Mouse (Mus musculus) layer of hippocampus, adult 8-10 months (tissue): ENCODE data around the gene Mypop. TPM values are rescaled to one million over a fixed set of nuclear protein-coding genes. Genes with fewer than 3 reads are reported as not detected.
A peak's percentile ranks its signal among the peaks of the same experiment; 100 is the strongest.

ENCODE experiments used
- DNase-seq, 2 experiments: peaks; one replicate each; pipeline ENCODE4 v3.0.0; 2022; ENCODE audit warnings: low spot score in 2 of 2
- total RNA-seq, 4 experiments: library from RNA; stranded (reverse); gene quantifications; 2 replicates each; pipeline ENCODE4 v1.2.4; 2022

Gene Mypop
- total RNA-seq, 4 experiments from 2014 or later: 42.4 to 49.6 (median 45.8) TPM

- no peak for DNase-seq
Measured at GRCm38 (mm10) chr7:18988780-18989179, 2.3 kb upstream of the Mypop start.

GRCm38 (mm10) chr7:18989995-18990394 is 1.1 kb upstream of the Mypop start:
- no peak for DNase-seq

GRCm38 (mm10) chr7:18991660-18992293 is 732 bp downstream of the Mypop start:
- DNase-seq: no peak

GRCm38 (mm10) chr7:18992294-18992675 is 1.2 kb downstream of the Mypop start:
- DNase-seq: no peak

- DNase-seq: no peak
Measured at GRCm38 (mm10) chr7:18993036-18993435, 2.0 kb downstream of the Mypop start.

GRCm38 (mm10) chr7:18998835-18999234 is 7.8 kb downstream of the Mypop start:
- no peak for DNase-seq

- no peak for DNase-seq
Measured at GRCm38 (mm10) chr7:19000421-19000820, 9.4 kb downstream of the Mypop start.

GRCm38 (mm10) chr7:19001066-19001806 is 10.2 kb downstream of the Mypop start:
- no peak for DNase-seq

- no peak for DNase-seq
Measured at GRCm38 (mm10) chr7:19001807-19002085, 10.7 kb downstream of the Mypop start.

GRCm38 (mm10) chr7:19002115-19002514 is 11.1 kb downstream of the Mypop start:
- DNase-seq: no peak

GRCm38 (mm10) chr7:19002848-19003498 is 11.9 kb downstream of the Mypop start:
- peak; percentile 78 to 85 for DNase-seq

GRCm38 (mm10) chr7:19003902-19004630 is 13.0 kb downstream of the Mypop start, which contains the start of gene Irf2bp1:
Gene Irf2bp1 (plus strand): TSS chr7:19004044.
- peak; percentile 93 to 94 for DNase-seq

GRCm38 (mm10) chr7:19004631-19005079 is 13.6 kb downstream of the Mypop start:
- no peak for DNase-seq

GRCm38 (mm10) chr7:19005417-19006121 is 14.5 kb downstream of the Mypop start:
- no peak for DNase-seq

- DNase-seq: peak; percentile 76 to 88
Measured at GRCm38 (mm10) chr7:19006476-19006875, 15.4 kb downstream of the Mypop start.

- no peak for DNase-seq
Measured at GRCm38 (mm10) chr7:19007026-19007977, 16.3 kb downstream of the Mypop start.

- DNase-seq: no peak
Measured at GRCm38 (mm10) chr7:19010581-19010980, 19.5 kb downstream of the Mypop start.

GRCm38 (mm10) chr7:19012025-19012621 is 21.1 kb downstream of the Mypop start:
- DNase-seq: no peak

GRCm38 (mm10) chr7:19012882-19013281 is 21.8 kb downstream of the Mypop start:
- DNase-seq: no peak

- DNase-seq: no peak
Measured at GRCm38 (mm10) chr7:19014452-19014851, 23.4 kb downstream of the Mypop start.
